Mouse (Mus musculus): ENCODE data around the gene Prcc. TPM values are rescaled to one million over a fixed set of nuclear protein-coding genes. Genes with fewer than 3 reads are reported as not detected.
"Not testable (repeated sequence)": the region's sequence is repeated elsewhere in the genome, so short reads cannot be mapped to it uniquely, and the experiment has no call there.

Prcc gene
- polyA plus RNA-seq, 1 experiment from 2014 or later = 16.5 TPM

DNA sequence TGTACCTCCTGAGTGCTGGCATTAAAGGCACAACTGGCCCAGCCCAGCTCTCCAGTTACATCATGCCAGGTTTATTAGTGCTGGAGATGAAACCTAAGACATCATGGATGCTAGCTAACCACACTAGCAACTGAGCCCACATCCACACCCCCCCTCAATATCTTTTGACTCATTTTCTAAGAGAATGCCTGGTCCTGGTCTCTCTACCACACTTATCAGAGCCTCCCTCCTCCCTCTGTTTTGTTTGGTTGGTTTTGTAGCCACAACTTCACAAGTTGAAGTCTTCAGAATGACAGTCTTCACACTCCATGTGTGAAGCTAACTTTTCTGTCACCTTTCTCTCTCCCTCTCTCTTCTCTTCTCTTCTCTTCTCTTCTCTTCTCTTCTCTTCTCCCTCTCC, 44.5 kb downstream of the Prcc start:
- Histone ChIP-seq H3K9me3 (replicated peaks) (no peaks in the 10 kb centered on the region), H3K9ac (no peak overlapping the region), H3K4me2 (replicated peaks) (no peak overlapping the region), H3K4me1 (no peaks in the 10 kb centered on the region), H3K4me3 (replicated peaks) (no peak overlapping the region), H3K27ac (replicated peaks) (no peak overlapping the region), H3K27me3 (0 out of 2 replicates have a peak, but pooled peaks cover 2% of the 10 kb centered on the region), H3K36me3 (no peaks in the 10 kb centered on the region)
- ATAC-seq (ENCODE audit: insufficient number of reproducible peaks, low FRiP score, low TSS enrichment, low read depth) = no peak

DNA sequence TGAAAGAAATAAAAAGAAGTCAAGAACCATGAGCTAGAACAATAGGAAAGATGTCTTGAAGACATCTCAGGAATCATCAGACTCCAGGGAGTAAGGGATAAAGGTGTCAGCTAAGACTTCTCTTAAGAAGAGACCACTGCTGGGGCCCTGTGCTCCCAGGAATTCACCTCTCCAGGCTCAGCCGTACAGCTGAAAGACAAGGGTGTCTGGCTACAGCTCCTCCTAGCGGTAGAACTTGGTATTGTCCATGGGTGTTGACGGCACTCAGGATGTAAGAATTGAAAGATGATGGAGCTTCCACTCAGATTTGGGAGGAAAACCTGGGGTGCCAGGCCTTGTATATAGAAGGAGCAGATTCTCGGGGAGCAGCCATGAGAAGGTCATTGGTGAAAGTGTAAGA, 46.8 kb downstream of the Prcc start:
- Histone ChIP-seq H3K4me2 (replicated peaks) (no peak overlapping the region), H3K9ac (no peak overlapping the region), H3K9me3 (replicated peaks) (no peaks in the 10 kb centered on the region), H3K27ac (replicated peaks) (no peak overlapping the region), H3K4me1 (no peaks in the 10 kb centered on the region), H3K36me3 (no peaks in the 10 kb centered on the region), H3K27me3 (0 out of 2 replicates have a peak, but pooled peaks cover 2% of the 10 kb centered on the region), H3K4me3 (replicated peaks) (no peak overlapping the region)
- WGBS = 2% methylated on average over 4 of the region's 4 CpGs
- ATAC-seq (ENCODE audit: insufficient number of reproducible peaks, low FRiP score, low TSS enrichment, low read depth) = no peak

DNA sequence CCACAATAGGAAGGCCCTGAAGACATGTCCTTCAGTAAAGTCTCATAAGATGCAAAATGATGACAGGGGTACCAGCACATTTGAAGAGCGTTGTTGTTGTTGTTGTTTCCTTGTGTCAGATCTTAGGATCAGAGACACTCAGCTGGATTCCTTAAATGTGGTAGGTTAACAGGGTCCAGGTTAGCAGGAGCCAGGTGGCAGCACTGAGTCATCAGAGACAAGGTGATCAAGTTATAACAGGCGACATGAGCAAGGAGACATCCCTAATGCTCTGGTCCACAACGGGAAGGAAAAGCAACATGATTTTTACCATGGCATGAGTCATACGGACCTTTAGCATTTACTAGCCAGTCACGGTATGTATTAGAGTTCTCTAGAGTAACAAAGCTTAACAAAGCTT, 51.9 kb downstream of the Prcc start:
- H3K9me3 ChIP-seq (replicated peaks) = no peaks in the 10 kb centered on the region
- peaks cover 3% of the 10 kb centered on the region; the same call in 1 of the 2 replicates for H3K27me3 ChIP-seq
- no peak overlapping the region for H3K4me3 ChIP-seq (replicated peaks)

DNA sequence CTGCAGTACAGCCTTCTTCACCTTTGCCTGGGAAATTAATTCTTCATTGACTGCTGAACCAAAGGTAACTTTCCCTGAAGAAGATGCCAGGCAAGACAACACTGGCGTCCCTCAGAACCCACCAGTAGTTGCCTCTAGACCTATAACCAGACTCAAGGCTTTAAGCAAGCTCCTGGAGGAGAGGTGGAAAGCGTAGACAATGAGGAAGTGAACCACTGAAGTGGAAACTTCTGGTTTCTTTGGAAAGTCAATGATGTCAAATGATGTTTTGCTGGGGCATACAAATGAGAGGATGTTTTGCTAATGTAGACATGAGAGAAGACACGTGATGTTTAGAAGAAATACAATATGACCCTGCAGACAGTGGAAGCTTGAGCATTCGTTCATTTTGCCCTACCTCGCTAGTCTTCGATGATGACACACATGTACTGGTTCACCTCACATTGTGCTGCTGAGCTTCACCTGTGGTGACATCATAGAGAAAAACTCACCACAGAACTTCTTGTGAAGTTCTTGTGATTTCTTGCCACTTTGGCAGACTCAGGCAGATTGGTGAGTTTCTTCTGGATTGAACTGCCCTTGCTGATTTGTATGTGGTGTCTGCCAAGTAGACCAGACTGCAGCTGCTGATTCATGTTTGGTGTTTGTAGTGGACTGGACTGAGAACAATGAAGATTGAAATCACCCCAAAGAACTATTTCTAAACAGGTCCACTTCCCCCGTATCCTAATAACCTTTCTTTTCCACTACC, 53.1 kb downstream of the Prcc start:
- Histone ChIP-seq H3K27ac (replicated peaks) (no peak overlapping the region), H3K4me3 (replicated peaks) (no peak overlapping the region), H3K36me3 (no peaks in the 10 kb centered on the region), H3K4me2 (replicated peaks) (no peak overlapping the region), H3K9ac (no peak overlapping the region), H3K27me3 (peaks cover 3% of the 10 kb centered on the region; the same call in 1 of the 2 replicates), H3K4me1 (no peaks in the 10 kb centered on the region), H3K9me3 (replicated peaks) (no peaks in the 10 kb centered on the region)
- ATAC-seq (ENCODE audit: insufficient number of reproducible peaks, low FRiP score, low TSS enrichment, low read depth) = no peak
- WGBS = 80% methylated on average over 7 of the region's 7 CpGs

More for the DNA sequence above, 51.9 kb downstream of the Prcc start:
- Histone ChIP-seq H3K27ac (replicated peaks) (no peak overlapping the region), H3K4me2 (replicated peaks) (no peak overlapping the region), H3K9ac (no peak overlapping the region), H3K4me1 (no peaks in the 10 kb centered on the region), H3K36me3 (no peaks in the 10 kb centered on the region)
- 56% methylated on average over 5 of the region's 5 CpGs for WGBS
- no peak for ATAC-seq (ENCODE audit: insufficient number of reproducible peaks, low FRiP score, low TSS enrichment, low read depth)

DNA sequence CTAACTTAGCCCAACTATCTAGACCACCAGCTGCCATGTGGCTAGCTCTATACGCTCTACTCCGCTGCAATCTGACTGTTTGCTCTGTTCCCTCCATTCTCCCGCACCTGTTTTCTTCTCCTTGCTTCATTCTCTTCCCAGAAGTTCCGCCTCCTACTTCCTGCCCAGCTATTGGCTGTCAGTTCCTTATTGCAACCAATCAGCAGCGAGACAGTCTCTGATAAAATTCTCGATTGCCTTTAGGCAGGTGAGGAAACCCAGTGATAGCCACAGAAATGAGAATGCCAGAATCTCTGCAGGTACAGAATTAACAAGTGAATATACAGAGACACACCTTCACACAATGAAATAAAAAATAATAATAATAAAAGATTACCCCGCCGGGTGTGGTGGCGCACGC, 56.4 kb downstream of the Prcc start:
- H3K9me3 ChIP-seq (replicated peaks) = no peaks in the 10 kb centered on the region
- no peak overlapping the region for H3K9ac ChIP-seq
- peaks cover 3% of the 10 kb centered on the region; the same call in 1 of the 2 replicates for H3K27me3 ChIP-seq
- no peaks in the 10 kb centered on the region for H3K36me3 ChIP-seq
- H3K27ac ChIP-seq (replicated peaks) = no peak overlapping the region
- H3K4me1 ChIP-seq = no peaks in the 10 kb centered on the region
- H3K4me2 ChIP-seq (replicated peaks) = no peak overlapping the region
- no peak overlapping the region for H3K4me3 ChIP-seq (replicated peaks)
- ATAC-seq (ENCODE audit: insufficient number of reproducible peaks, low FRiP score, low TSS enrichment, low read depth) = no peak
- WGBS = 52% methylated on average over 10 of the region's 10 CpGs

DNA sequence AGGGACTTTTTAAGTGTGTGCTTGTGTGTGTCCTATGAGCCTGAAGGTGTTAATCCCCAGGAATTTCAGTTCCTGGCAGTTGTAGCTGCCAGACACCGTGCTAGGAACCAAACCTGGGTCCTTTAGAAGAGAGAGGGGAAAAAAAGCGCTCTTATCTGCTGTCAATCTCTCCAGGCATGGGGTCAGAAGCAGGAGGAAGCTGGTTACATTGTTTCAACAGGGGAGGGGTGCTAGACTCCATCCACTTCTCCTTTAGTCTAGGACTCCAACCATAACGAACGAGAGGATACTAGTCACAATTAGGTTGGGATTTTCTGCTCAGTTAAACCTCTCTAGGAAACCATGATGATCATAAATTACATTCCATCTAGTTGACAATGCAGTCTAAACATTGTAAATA, 57.0 kb downstream of the Prcc start:
- Histone ChIP-seq H3K9ac (no peak overlapping the region), H3K27me3 (peaks cover 3% of the 10 kb centered on the region; the same call in 1 of the 2 replicates), H3K4me2 (replicated peaks) (no peak overlapping the region), H3K9me3 (replicated peaks) (no peaks in the 10 kb centered on the region), H3K4me1 (no peaks in the 10 kb centered on the region), H3K27ac (replicated peaks) (no peak overlapping the region), H3K36me3 (no peaks in the 10 kb centered on the region), H3K4me3 (replicated peaks) (no peak overlapping the region)
- WGBS = 40% methylated on average over 4 of the region's 4 CpGs
- no peak for ATAC-seq (ENCODE audit: insufficient number of reproducible peaks, low FRiP score, low TSS enrichment, low read depth)

DNA sequence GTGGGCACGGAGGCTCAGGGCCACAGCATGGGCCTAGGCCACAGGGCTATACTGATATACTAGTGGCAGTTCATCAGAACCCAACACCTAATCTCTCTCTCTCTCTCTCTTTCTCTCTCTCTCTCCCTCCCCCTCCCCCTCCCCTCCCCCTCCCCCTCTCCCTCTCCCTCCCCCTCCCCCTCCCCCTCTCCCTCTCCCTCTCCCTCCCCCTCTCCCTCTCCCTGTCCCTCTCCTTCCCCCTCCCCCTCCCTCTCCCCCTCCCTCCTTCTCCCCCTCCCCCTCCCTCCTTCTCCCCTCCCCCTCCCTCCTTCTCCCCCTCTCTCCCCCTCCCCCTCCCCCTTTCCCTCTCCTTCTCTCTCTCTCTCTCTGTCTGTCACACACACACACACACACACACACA, 61.2 kb downstream of the Prcc start, which contains the start of gene Pear1:
TSS of gene Pear1 (minus strand) at position 101 of the 400 bp plus-strand sequence.
- H3K36me3 ChIP-seq; H3K9ac ChIP-seq; H3K4me1 ChIP-seq; ATAC-seq (ENCODE audit: insufficient number of reproducible peaks, low FRiP score, low TSS enrichment, low read depth); H3K4me2 ChIP-seq (replicated peaks); H3K27ac ChIP-seq (replicated peaks); H3K27me3 ChIP-seq; H3K4me3 ChIP-seq (replicated peaks); H3K9me3 ChIP-seq (replicated peaks): not testable (repeated sequence)
- 83% methylated on average over 1 of the region's 1 CpGs for WGBS

DNA sequence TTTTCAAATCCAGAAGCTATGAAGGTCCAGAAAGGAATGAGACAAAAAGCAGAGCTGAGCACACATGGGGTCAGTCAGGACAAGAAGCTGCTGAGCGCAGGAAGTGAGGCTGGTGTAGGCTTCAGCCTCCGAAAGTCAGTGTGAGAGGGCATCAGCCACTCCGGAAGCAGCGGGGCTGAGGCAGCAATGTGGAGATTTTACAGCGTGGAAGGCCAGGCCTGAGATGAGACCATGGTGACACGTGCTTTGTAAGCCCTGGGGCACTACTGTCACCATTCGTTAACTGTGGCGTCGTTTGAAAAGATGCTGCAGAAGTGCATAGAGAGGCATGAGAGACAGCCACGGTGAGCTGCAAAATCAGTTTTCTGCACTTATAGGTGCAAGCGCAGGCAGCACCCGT, 67.2 kb downstream of the Prcc start:
- H3K9me3 ChIP-seq (replicated peaks) = no peaks in the 10 kb centered on the region
- H3K4me2 ChIP-seq (replicated peaks) = no peak overlapping the region
- no peak overlapping the region for H3K4me3 ChIP-seq (replicated peaks)
- no peaks in the 10 kb centered on the region for H3K4me1 ChIP-seq
- WGBS = 52% methylated on average over 12 of the region's 12 CpGs
- H3K36me3 ChIP-seq = no peaks in the 10 kb centered on the region
- no peak overlapping the region for H3K9ac ChIP-seq
- peaks cover 36% of the 10 kb centered on the region for H3K27me3 ChIP-seq
- ATAC-seq (ENCODE audit: insufficient number of reproducible peaks, low FRiP score, low TSS enrichment, low read depth) = no peak
- no peak overlapping the region for H3K27ac ChIP-seq (replicated peaks)

DNA sequence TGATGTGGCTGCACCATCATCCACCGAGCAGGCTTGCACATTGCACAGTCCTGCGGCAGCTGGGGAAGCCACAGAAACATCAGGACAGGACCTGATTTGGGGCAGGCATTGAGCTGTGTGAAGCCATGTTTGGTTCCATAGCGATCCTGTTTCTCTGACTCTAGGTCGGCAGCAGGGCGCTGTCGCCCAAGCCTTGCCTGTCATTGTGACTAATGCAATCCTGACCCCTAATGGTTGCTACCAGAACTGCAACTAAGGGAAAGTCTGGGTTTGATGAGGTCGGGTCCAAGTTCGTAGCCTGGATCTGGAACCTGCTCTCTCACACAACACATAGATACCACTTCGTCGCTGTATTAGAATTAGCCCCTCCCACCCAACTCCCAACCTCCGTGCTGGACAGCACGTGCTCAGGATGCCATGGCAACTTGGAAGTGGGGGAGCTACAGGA, 68.7 kb downstream of the Prcc start:
- ATAC-seq (ENCODE audit: insufficient number of reproducible peaks, low FRiP score, low TSS enrichment, low read depth) = no peak
- Histone ChIP-seq H3K9ac (no peak overlapping the region), H3K4me2 (replicated peaks) (no peak overlapping the region), H3K9me3 (replicated peaks) (no peaks in the 10 kb centered on the region), H3K4me1 (no peaks in the 10 kb centered on the region), H3K36me3 (no peaks in the 10 kb centered on the region), H3K27me3 (peaks cover 38% of the 10 kb centered on the region), H3K4me3 (replicated peaks) (no peak overlapping the region), H3K27ac (replicated peaks) (no peak overlapping the region)
- 4% methylated on average over 12 of the region's 12 CpGs for WGBS

DNA sequence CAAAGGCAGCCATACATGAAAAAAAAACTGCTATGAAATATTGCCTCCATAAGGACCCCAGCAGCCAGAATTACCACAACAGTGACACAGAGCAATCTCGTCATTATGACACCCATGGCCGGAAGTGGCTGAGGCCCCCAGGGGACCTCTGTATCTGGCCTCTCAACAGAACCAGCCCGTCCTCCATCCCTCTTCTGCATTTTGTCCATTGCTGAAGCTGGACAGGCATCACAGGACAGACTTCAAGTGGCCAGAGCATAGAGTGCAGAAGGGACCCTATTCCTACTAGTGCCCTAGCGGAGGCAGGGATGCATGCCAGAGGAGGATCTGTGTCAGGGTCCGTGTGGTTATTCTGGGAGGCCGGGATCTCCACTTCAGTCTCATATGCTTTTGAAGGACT, 69.2 kb downstream of the Prcc start:
- no peak overlapping the region for H3K9ac ChIP-seq
- no peak overlapping the region for H3K27ac ChIP-seq (replicated peaks)
- H3K36me3 ChIP-seq = no peaks in the 10 kb centered on the region
- WGBS = 54% methylated on average over 6 of the region's 6 CpGs
- no peak overlapping the region for H3K4me3 ChIP-seq (replicated peaks)
- H3K9me3 ChIP-seq (replicated peaks) = no peaks in the 10 kb centered on the region
- peaks cover 43% of the 10 kb centered on the region for H3K27me3 ChIP-seq
- H3K4me2 ChIP-seq (replicated peaks) = no peak overlapping the region
- no peak for ATAC-seq (ENCODE audit: insufficient number of reproducible peaks, low FRiP score, low TSS enrichment, low read depth)
- no peaks in the 10 kb centered on the region for H3K4me1 ChIP-seq

DNA sequence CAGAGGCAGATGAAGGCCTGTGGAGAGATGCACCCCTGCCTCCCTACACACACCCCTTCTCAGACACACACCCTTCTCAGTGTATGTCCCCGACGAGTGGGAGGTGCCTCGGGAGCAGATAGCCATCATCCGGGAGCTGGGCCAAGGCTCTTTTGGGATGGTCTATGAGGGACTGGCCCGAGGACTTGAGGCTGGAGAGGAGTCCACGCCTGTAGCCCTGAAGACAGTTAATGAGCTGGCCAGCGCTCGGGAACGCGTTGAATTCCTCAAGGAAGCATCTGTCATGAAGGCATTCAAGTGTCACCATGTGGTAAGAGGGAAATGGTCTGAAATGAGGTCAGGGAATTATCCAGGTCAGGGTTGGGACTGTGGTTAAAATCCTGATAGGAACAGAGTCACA, 72.5 kb downstream of the Prcc start:
- Histone ChIP-seq H3K9me3 (replicated peaks) (no peaks in the 10 kb centered on the region), H3K4me2 (replicated peaks) (no peak overlapping the region), H3K27ac (replicated peaks) (no peak overlapping the region), H3K9ac (no peak overlapping the region), H3K36me3 (no peaks in the 10 kb centered on the region), H3K4me1 (peaks cover 10% of the 10 kb centered on the region), H3K4me3 (replicated peaks) (no peak overlapping the region), H3K27me3 (peaks cover 69% of the 10 kb centered on the region)
- 47% methylated on average over 10 of the region's 10 CpGs for WGBS
- ATAC-seq (ENCODE audit: insufficient number of reproducible peaks, low FRiP score, low TSS enrichment, low read depth) = no peak

DNA sequence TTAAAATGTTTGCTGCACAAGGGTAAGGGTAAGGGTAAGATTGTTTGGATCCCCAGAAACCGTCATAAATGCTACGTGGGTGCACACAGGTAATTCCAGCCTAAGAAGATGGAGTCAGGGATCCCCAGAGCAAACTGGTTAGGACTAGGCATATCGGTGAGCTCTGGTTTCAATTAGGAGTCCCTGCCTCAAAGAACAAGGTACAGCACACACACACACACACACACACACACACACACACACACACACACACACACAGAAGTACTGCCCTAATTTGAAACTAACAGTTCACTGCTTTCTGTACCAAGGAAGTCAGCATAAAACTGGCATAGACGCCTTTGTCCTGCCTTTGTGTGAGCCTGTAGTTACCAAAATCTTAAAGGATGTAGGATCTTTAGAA, 73.0 kb downstream of the Prcc start:
- no peak for ATAC-seq (ENCODE audit: insufficient number of reproducible peaks, low FRiP score, low TSS enrichment, low read depth)
- Histone ChIP-seq H3K27me3 (peaks cover 66% of the 10 kb centered on the region), H3K9me3 (replicated peaks) (no peaks in the 10 kb centered on the region), H3K36me3 (no peaks in the 10 kb centered on the region), H3K4me1 (peaks cover 10% of the 10 kb centered on the region), H3K27ac (replicated peaks) (no peak overlapping the region), H3K4me2 (replicated peaks) (no peak overlapping the region), H3K9ac (no peak overlapping the region), H3K4me3 (replicated peaks) (no peak overlapping the region)
- WGBS = 47% methylated on average over 4 of the region's 4 CpGs

All from embryonic facial prominence, embryonic 15.5 days (tissue).